Mouse (Mus musculus) 3134 (cell line): Measurements from ENCODE around the gene Alk.

Experiments used
- DNase-seq: peaks from one replicate; pipeline ENCODE4 v3.0.0-alpha.2; 2011; ENCODE audit warnings: low spot score; ENCODE audit not compliant: insufficient read length; ENCODE audit errors: extremely low read depth

Alk gene

GRCm38 (mm10) chr17:71988736-71989569 lies 615.5 kb downstream of the Alk start:
- DNase-seq = no peak

DNA sequence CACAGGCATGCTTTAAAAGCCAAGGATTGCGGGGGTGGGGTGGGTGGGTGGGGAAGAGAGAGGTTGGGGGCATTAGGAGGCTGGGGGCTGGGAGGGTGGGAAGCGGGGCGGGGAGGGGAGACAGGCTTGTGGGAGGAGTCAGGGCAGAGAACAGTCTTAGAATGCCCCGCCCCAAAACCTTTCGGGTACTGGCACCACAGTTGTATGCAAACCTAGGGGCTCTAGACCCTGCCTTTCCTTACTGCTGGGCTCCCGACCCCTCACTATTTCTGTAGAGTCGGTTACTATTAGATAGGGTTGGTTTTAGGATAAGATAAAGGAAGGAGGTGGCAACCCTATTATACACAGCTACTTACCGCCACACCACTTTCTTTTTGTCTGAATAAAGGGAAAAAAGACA lies 617.4 kb downstream of the Alk start:
- DNase-seq = no peak

- no peak for DNase-seq
These were observed 618.0 kb downstream of the Alk start for GRCm38 (mm10) chr17:71986456-71986855.

DNA sequence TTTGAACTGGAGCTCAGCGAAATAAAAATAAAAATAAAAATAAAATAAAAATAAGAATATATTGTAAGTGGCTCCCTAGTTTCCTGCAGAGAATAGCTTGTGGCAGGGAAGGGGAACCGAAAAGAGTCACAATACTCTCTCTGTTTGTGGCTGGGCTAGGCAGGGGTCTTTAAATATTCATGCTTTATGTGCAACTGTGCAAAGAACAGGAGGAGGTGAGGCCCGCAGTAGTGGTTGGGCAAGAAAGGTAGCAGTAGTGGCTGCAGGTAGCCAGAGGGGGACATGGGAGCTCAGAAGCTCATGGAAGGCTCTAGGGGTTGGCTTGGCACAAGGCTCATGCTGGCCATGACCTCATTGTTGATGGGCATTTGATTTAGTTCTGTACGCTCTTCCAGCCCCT lies 623.2 kb downstream of the Alk start:
- no peak for DNase-seq

GRCm38 (mm10) chr17:71980518-71981145 lies 623.8 kb downstream of the Alk start:
- peak; percentile 80 for DNase-seq

GRCm38 (mm10) chr17:71979137-71979536 lies 625.3 kb downstream of the Alk start:
- DNase-seq = no peak

GRCm38 (mm10) chr17:71976661-71977060 lies 627.8 kb downstream of the Alk start:
- DNase-seq = no peak

GRCm38 (mm10) chr17:71973704-71974103 lies 630.7 kb downstream of the Alk start:
- no peak for DNase-seq

DNA sequence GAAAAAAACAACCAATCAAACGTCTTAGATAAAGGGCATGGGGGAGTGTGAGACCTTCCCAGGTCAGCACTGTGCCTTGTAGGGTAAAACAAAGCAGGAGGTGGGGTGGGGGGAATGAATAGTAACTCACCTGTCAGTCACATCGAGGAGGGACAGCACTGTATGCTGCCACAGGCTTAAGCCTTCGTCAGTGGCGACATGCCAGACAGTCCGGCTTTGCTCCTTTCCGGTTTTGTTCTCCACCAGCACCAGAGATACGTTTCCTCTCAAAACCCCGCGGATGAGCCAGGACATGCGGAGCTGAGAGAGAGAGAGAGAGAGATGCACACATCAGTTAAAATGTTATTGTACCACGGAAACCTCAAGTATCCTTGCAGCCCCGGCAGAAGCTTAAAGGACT lies 637.1 kb downstream of the Alk start:
- no peak for DNase-seq

DNA sequence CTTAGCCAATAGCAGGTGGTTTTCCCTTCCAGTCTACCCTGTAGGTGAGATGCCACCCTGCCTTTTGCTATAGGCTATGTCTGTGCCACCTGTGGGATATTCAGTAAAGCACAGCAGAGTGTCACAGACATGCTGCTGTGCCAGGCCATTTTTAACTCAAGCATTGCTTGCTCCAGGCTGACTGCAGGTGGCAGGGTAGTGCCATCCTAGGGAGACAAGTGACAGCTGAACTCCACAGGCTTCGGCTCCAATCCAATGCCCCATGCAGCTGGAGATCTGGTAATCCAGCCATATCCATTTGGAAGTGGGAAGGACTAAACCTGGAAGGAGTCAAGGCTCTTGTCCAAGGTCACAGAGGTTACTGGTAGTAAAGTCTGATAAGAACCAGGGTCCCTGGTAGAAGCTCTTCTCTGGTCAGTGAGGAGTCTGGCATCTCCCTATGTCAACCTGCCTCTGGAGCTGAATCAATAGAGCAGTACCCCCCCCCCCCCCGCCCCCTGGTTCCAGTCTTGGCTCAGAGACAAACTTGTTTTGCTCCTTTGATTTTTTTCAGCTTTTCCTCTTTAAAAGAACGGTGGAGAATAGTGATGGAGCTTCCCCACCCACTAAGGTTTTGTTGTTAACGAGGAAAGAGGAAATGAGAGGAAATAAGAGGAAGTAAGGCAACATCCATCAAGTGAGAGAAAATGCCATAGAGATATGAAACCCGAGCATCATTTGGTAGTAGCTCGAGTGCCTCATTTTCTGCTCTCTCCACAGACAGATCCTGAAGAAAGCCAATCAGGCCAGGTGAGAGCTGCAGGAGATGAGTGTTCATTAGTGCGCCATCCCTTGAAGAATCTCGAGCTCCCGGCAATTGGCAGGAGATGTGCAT lies 638.5 kb downstream of the Alk start:
- DNase-seq = peak; percentile 51

- DNase-seq = no peak
These were observed 639.8 kb downstream of the Alk start for GRCm38 (mm10) chr17:71964610-71965009.

DNA sequence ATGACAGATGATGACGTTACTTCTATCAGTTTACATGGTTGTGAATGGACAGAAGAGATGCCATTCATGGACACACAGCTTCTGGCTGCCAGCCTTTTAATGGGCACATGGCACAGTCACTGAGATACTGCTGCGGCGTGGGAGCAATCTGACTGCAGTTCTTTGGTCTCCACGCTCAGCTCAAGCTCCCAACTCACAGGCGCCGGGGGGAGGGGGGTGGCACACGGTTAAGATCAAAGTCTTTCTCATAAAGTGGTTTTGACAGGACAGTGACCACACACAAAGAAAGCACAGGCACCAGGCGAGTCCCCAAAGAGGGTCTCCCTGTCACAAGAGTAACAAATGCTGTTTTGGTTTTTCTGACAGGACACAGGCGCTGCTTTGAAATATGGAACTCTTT lies 641.7 kb downstream of the Alk start:
- DNase-seq = no peak

- DNase-seq = no peak
These were observed 649.4 kb downstream of the Alk start for GRCm38 (mm10) chr17:71955011-71955410.

- DNase-seq = no peak
These were observed 650.1 kb downstream of the Alk start for GRCm38 (mm10) chr17:71954217-71954844.

DNA sequence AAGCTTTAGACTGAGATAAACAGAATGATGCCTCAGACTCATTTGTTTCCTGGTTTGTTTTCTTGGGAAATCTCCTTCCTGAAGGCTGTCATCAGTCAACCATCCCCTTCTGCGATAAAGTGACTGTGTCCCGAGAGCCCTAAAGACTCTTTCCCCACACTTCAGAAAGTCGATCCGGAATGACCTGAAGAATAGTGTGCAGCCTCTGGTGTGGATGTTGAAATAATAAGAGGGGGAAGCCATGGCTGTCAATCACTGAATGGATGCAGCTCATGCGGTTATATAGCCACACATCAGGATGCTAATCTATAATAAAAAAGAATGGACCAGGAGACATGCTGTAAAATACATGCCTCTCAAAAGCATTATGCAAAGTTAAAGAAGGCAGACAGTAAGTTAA lies 653.5 kb downstream of the Alk start:
- DNase-seq = no peak

DNA sequence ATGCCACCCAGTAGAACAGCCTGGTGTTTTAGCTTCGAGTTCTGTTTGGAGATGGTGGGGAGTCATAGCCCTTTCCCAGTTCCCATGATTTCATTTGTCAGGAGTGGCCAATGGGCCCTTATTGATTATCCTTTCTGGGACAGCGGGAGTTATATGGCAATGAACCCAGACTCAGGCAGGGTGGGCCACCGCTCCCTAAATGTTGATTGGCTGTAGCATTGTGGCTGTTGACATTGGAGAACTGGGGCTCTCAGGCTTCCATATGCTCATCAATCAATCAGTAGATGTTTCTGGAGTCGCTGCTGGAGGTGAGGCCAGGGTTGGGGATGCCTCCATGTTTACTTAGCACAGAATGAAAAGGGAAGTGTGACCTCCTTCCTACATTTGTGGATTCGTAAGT lies 655.7 kb downstream of the Alk start:
- DNase-seq = no peak

DNA sequence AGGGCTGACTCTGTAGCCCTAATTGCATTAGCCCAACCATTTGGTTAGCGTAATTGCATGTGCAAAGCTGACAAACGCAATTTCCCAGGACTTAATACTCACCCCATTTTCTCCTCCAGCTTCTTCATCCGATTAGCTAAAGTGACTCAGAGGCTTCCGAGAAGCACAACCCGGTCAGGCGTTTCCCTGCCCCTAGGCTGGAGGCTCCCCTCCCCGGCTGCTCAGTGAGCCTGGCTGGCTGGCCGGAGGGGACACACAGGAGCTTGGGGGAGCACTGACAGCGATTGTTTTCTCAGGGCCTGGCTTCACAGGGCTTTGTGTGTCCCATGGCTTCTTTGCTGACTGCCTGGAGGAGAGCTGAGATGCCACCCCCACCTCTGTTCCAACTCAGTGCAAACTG lies 657.0 kb downstream of the Alk start:
- DNase-seq = no peak

DNA sequence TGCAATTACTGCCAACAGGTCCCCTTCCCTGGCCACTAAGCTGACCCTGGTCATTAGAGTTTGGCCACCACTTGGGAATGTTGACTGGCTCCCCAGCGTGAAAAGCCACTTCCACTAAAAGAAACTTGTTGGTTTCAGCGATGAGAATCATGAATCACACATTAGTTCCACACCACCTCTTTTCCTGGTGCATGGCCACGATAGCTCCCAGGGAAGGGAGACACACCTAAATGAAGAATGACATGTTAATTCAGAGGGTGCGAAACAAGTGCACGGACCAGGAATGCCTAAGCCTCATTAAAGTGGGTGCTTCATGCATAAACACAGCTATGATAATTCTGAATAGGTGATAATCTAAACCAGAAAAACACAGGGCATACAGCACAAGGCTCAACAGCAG lies 660.4 kb downstream of the Alk start:
- DNase-seq = no peak

DNA sequence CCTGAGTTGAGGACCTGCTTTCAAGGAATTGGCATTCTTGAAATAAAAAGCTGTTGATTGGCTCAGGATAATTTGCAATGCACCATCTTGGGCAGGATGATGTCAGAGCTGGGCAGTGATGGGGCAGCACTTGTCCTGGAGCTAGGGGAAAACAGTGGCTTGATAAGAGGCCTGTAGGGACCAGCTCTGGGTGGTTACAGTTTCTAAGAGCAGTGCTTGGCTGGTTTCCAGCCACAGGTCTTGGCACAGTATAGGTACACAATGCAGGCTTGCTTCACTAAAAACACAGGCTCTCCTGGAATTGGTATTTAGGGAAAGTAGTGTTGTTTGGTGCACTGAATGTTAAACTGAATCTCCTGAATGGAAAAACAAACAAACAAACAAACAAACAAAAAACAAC lies 662.4 kb downstream of the Alk start:
- DNase-seq = no peak

- DNase-seq = no peak
These were observed 663.0 kb downstream of the Alk start for GRCm38 (mm10) chr17:71941436-71941835.

- no peak for DNase-seq
These were observed 667.7 kb downstream of the Alk start for GRCm38 (mm10) chr17:71936681-71937080.
